Mouse (Mus musculus): ENCODE measurements around the gene Cgrrf1.

The Cgrrf1 gene

DNA sequence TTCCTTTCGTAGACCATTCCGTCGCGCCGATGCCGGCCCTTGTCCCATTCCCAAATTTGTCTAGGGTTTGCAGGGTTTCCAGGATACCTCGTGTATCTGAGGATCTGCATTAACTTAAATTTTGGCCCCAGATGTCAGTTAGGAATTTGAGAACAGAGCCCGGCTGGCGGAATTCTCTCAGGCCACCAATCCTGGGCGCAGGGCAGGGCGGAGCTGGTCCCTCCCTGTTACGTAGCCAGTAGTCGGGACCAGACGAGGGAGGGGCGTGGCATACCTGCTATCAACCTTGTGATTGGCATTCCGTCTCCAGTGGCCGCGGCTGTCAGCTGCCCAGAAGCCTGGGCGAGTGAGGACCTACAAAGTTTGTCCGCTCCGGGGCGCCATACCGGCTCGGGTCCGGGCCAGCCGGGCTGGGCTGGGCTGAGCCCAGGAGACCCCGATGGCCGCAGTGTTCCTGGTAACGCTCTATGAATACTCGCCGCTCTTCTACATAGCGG lies at the start of gene Cgrrf1:
Gene Cgrrf1, plus strand, starts transcription at position 289 of the 497 bp plus-strand sequence.
- in situ Hi-C loops (cut with MboI, MseI), result no loop called here

DNA sequence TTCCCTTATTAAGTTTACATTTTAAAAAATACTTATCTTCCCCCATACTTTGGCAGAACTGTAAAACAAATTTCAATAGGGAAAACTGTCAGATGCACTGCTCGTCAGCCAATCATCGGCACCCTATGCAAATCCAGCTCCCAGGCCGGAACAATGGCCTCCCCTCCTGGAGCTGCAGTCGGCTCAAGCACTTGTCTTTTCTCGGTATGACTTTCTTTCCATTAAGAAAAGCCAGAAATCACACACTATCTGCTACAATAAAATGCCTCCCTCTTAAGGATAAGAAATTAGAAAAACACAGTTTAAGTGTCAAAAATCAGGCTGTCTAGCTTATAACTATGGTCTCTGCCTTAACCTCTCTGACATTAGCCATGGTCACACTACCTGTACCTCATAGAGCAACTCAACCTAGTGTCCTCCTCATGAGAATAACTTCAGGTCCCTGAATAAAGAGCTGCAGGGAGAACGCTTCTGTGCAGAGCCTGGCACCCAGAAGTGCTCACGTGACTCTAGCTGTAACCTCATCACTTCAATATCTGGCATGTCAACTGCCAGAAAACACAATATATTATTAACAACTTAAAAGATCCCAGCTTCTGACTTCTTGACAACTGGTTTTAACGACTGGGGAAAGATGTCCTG lies 49.6 kb upstream of the Cgrrf1 start:
- in situ Hi-C loops (cut with MboI, MseI), result no loop called here

DNA sequence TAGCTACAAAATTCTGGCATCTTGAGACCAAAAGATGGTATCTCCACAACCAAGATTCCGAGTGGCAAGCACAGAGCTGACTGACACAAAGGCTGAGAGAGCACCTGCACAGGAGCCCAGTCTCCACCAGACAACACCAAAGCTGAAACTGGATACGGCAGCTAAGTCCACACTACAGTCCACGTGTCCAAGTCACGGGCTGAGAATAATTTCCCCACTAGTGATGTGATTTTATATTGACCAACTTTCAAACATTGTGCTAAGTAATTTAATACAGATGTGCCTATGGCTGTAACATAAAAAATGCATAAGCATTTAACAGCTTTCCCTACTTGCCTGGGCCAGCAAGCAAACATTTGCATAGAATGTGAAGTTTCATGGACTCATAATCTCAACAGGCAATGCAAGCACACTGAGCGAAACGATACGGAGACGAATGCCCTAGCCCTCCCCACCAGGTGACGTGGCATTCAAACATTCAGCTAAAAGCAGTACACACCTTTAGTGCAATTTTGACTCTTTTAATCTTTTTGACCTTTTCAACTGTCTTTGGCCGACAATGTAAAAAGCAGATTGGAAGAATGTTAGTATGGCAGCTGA lies 48.5 kb upstream of the Cgrrf1 start:
- in situ Hi-C loops (cut with MboI, MseI), result no loop called here

DNA sequence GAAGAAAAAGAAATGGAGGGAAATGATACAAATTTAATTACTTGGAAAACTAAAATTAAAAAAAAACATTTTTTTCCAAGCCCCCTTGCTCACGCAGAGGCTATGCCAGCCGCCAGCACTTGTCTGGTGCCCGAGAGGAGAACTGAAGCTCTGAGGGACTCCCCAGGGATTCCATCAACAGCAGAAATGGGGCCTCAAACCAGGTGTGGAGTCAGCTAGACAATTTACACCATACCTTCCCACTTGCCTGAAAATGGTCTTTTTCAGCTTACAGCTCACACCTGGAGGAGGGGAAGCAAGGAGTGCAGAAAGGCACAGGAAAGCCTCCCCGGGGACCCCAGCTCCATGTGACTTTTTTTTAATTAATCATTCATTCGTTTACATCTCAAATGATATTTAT lies 46.7 kb upstream of the Cgrrf1 start:
- in situ Hi-C loops (cut with MboI, MseI), result loop anchor here in 1 of 2 experiments (5.0 kb wide), 1 partner anchor 102 kb away; no protein-coding TSS in a partner anchor

DNA sequence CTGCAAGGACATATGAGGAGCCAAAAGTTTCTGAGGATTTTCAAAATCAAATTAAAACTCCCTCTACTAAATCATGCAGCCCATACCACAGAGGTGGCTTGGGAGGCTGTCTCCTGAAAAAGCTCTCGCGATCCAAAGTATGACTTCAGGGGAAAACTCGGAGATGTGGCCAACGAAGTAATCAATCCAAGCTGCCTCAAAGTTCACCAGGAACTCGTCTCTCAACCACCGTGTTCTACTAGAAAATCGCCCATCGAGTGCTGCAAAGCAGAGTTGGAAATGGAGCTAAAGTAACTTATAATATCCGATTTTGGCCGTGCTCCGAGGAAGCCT lies 44.5 kb upstream of the Cgrrf1 start:
- in situ Hi-C loops (cut with MboI, MseI), result loop anchor here in 1 of 2 experiments (5.0 kb wide), 1 partner anchor 100 kb away; no protein-coding TSS in a partner anchor

DNA sequence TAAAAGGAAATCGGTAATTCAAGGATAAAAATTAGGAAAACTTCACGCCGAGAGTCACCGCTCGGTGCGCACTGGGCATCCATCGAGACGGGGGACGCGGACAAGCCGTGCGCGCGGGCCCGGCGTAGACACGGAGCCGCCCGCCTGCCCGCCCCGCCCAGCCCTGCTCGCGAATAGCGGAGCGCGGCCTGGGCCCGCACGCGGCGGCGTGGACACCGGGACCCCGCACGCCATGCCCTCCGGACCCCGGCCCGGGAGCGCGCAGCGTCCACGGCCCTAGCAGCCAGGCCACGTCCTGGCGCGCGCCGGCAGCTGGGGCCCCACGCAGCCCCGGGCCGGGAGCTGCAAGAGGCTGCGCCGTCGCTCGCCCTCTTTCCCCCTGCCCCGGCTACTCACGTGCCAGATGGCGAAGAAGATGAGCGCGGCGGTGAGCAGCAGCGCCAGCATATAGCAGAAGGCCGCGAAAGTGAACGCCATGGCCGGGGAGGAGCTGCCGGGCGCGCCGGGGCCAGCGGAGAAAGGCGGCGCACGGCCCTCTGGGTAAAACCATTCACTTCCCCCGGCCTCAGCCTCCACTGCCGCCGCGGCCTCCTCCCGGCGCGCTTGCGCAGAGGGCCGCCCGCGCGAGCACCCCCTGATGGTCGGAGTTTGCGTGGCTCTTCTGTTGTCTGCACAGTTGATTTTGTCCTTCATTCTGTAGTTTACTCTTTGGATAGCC lies 44.0 kb upstream of the Cgrrf1 start, which contains the start of gene Cnih1:
Gene Cnih1, minus strand, starts transcription at position 625 of the 718 bp plus-strand sequence.
- in situ Hi-C loops (cut with MboI, MseI), result loop anchor here in 1 of 2 experiments (5.0 kb wide), 1 partner anchor 99 kb away; no protein-coding TSS in a partner anchor

DNA sequence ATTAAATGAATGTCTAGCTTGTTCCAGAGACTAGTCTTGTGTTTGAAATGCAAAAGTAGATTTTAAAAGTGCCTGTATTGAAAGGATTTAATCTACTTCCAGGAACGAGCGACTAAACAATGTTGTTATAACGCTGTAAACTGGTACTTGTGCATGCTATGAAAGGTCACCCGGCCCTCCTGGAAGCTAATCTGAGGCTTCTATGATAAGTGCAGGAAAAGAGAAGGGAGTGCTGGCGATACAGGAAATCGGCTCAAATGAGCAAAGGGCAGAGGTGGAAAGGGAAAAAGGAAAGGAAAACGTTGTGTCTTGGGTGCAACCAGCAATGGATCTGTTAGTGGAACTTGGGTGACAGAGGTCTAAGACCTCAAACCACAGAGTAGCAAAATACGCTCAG lies 43.4 kb upstream of the Cgrrf1 start:
- in situ Hi-C loops (cut with MboI, MseI), result loop anchor here in 1 of 2 experiments (5.0 kb wide), 1 partner anchor 99 kb away; no protein-coding TSS in a partner anchor

DNA sequence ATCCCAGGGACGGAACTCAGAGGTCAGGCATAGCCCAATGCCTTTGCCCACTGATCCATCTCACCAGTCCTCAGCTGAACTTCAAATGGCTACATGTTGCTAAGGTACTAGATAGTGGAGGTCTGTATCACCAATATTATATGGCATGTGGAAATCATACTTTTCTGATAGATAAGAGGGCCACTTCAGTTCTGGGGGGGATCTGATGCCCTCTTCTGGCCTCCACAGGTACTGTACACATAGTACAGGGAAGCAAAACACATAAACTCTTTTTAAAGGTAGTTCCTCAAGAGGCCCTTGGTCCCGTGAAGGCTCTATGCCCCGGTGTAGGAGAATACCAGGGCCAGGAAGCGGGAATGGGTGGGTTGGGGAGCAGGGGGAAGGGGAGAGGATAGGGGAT lies 41.6 kb upstream of the Cgrrf1 start:
- in situ Hi-C loops (cut with MboI, MseI), result no loop called here

DNA sequence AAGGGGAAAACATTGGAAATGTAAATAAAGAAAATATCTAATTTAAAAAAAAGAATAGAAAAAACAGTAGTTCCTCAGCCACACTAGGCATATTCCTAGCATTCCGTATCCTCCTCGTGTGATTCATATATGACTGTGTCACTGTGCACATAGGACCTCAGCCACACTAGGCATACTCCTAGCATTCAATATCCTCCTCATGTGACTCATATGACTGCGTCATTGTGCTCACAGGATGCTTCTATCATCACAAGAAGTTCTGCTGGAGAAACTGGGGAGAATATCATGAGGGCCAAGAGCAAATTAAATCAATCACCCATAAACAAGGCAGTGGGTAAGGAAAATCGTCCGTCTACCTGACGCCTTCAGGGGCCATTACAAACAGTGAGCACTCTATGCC lies 41.2 kb upstream of the Cgrrf1 start:
- in situ Hi-C loops (cut with MboI, MseI), result no loop called here

DNA sequence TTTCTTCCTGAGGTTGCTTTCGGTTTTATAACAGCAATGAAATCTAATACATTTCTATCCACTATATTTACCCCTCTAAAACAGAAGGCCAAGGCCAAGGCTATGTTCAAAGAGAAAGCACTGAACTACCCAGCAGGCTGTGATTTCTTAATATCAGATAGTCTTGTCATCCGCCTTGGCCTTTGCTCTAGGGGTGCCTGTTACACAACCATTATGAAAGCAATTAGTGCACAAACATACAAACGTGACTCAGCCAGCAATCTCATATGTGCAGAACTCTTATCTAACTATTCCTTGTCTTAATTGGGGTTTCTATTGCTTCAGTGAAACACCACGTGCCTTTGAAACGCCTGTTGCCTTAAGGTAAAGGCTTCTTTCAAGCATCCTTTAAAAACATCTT lies 37.8 kb upstream of the Cgrrf1 start:
- in situ Hi-C loops (cut with MboI, MseI), result no loop called here

DNA sequence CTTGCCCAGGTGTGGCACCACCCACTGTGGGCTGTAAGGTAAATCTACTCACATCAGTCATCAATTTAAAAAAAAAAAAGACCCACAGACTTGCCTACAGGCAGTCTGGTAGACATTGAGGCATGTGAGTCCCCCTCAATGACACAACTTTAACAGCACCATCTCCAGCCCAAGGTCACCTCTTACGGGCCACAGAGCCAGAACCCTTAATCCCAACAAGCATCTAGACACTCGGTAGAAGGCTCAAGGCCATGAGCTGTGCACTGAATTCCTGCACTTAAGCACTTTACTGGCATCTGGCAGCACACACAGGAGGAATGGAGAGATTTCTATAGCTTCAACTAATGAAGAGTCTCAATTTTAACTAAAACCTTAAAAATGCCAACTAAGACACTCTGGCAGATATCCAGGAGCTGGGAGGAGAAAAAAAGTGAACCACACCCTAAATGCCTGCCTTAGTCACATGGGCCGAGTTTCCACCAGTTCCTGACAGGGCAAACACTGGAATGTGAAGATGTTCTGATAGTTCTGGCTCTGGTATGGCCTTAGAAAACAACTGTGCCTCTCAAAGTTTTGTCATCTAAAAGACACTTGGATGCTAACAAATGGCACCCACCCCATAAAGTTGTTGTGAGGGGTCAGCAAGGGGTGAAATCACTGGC lies 31.1 kb upstream of the Cgrrf1 start:
- in situ Hi-C loops (cut with MboI, MseI), result no loop called here

DNA sequence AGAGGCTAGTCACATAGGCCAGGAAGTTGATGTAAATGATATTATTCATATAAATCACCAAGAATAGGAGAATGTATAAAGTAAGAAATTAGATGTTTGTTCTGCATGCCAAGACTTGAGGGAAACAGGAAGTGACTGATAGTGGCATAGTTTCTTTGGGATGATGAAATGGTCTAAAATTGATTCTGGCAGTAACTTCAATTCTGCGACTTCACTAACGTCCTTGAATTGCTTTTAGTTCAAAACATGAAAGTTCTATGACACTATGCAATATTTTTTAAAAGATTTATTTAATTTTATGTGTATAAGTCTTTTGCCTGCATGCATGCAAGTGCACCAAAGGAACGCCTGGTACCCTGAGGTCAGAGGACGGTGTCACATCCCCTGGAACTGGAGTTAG lies 28.7 kb upstream of the Cgrrf1 start:
- in situ Hi-C loops (cut with MboI, MseI), result no loop called here

DNA sequence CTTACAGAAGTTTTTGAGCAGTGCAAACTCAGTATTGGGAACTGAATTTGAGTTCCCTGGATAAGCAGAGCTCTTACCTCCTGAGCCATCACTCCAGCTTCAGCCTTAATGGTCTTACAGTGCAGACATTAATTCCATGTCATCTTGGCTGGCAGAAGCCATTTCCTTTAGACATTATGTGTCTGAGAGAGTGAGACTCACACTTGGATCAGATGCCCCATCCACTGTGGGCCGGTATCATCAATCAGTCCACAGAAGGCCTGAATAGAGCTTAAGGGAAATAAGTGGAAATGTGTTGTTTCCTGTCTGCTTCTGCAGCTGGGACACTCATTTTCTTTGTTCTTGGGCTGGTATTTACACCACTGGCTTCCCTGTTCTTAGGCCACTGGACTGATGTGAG lies 28.1 kb upstream of the Cgrrf1 start:
- in situ Hi-C loops (cut with MboI, MseI), result no loop called here

DNA sequence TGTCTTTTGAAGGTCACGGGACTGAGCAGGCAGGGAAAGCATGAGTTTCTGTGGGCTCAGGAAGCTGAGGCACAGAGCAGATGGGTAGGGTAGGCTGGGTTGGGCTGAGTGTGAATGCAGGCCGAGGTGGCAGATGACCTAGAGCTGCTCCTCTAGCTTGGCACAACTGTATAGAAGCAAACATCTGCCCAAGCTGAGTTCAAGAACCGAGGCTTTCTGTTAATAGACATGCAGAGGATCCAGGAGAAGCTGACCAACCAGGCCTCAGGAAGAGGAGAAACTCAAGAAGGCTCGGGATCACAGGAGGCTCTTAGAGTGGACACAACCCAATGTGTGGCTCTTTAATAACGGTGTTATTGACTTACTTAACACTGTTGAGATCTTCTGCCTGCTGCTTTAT lies 25.7 kb upstream of the Cgrrf1 start:
- in situ Hi-C loops (cut with MboI, MseI), result no loop called here

DNA sequence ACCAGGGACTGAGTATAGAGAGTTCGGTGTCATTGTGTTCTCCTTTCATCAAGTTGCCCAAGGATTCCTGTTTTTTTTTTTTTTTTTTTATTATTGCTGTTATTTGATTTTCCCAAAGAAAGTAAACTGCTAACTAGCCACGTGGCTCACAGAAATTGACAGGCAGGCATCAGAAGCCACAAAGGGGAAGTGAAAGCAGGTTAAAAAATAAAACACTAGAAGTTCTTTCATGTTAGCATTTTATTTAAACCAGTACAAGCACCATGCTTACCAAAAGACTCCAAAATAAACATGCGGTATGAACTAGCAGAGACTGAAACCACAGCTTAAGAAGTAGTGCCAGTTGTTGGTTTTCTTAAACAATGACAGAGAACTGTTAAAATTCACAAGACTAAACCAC lies 24.0 kb upstream of the Cgrrf1 start:
- in situ Hi-C loops (cut with MboI, MseI), result no loop called here

DNA sequence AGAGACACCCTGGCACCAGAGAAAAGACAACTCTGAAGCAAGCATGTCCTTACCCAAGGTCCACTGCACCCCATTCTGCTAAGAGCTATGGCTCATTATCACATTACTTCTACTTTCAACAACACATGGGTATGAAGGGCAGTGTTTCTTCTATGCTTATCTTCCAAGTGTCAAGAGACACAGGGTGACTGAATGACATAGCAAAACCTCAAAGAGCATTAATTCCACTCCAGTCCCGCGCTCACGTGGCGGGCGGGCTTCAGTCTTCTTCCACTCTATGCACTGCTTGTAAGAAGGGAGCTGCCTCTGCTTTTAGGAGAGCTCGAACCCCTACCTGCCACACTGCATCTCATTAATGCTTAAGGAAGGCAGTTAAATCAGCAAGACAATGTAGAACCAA lies 16.3 kb upstream of the Cgrrf1 start:
- in situ Hi-C loops (cut with MboI, MseI), result loop anchor here in 1 of 2 experiments (10.0 kb wide), 1 partner anchor 749 kb away; no protein-coding TSS in a partner anchor

DNA sequence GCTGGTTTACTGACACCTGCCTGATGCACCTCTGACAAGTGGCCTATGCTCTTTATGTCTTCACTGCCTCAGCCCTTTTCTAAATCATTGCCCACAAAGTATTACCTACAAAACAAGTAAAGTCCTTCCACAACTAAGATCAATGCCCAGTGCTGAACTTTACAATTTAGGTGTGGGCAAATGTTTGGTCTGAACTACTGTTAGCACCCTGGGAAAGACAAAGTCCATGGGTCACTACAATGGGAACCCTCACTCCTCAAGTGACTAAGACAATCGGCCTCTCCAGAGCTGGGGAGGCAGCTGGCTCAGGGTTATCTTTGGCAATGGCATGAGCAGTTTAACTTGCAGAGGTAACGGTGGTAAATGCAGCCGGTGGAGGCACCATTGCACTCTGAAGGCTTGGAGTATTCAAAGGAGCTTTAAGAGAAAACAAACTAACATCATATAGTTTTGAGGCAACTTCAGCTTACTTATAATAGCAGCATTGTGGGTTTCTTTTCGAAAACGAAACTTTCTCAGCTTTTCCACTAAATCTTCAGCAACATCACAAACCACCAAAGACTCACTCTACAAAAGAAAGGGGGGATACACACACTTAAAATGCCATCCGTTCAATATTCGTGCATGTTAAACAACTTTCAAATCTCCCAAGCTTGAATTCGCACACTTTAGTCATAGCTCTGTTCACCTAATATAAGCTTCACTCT lies 14.9 kb upstream of the Cgrrf1 start:
- in situ Hi-C loops (cut with MboI, MseI), result loop anchor here in 1 of 2 experiments (10.0 kb wide), 1 partner anchor 748 kb away; no protein-coding TSS in a partner anchor

DNA sequence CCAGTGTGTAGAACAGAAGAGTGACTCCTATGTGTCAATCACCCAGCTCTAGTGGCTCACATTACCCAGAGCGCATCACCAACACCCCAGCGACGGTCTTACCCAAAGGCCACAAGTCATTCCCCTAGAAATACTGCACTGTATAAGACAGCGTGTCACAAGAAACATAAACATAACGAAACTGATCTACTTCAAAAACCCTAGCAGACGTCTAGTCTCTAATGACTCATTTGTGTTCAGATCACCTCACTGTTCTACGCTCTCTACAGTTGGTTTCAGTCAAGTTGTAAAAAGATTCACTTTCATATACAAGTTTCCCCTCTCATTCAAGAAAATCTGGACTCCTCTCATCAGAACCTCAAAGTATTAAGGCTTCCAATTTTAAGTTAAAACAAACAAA lies 13.2 kb upstream of the Cgrrf1 start:
- in situ Hi-C loops (cut with MboI, MseI), result loop anchor here in 1 of 2 experiments (10.0 kb wide), 1 partner anchor 746 kb away; no protein-coding TSS in a partner anchor

DNA sequence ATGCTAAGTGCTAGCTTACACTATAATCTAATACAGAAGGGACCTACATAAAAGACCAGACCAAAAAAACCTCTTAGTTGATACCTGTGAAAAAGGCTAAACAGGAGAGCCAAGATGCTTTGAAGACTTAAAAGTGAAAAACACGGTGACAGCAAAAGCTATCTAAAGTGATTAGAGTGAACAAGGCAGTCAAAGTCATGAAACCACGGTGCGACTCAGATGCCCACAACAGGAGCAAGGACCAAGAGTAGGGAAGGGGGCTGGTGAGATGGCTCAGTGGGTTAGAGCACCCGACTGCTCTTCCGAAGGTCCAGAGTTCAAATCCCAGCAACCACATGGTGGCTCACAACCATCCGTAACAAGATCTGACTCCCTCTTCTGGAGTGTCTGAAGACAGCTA lies 12.0 kb upstream of the Cgrrf1 start:
- in situ Hi-C loops (cut with MboI, MseI), result loop anchor here in 1 of 2 experiments (10.0 kb wide), 1 partner anchor 745 kb away; no protein-coding TSS in a partner anchor

DNA sequence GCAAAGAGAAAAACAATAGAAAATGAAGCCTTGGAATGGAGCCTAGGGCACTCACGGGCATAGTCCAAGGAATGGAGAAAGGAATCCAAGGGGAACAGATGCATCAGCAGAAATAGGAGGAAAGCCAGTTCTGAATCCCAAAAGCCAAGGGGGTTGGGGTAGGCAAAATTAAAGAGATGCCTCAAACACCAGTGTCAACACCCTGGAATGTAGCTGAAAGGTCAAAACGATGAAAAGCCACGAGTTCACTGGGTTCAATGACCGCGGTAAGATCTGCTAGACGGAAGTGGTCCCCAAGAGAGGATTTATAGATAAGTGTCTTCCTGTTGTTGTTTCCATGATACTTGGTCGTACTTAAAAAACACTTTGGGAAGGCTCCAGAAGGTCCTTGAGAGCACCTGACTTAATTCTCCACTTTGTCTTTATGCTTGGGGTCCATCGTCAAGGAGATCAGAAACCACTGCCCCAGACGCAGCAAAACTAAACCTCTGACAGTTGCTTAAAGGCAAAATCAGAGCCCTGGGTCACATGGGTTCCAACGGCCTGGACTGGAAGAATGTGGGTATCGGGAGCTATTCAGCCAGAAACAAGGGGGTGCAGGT lies 10.6 kb upstream of the Cgrrf1 start:
- in situ Hi-C loops (cut with MboI, MseI), result no loop called here

All from T-helper 17 cell (primary cell).